Mouse (Mus musculus): ENCODE data around the gene AI837181. TPM values are rescaled to one million over a fixed set of nuclear protein-coding genes. Genes with fewer than 3 reads are reported as not detected.

The AI837181 gene
- polyA plus RNA-seq, 1 experiment from 2014 or later: 53.7 TPM

GRCm38 (mm10) chr19:5463791-5464562 is 39.0 kb downstream of the AI837181 start:
- Histone ChIP-seq H3K4me1 (ENCODE audit: control insufficient read depth, insufficient read depth, low read length) (peaks cover 19% of the 10 kb centered on the region), H3K9me3 (ENCODE audit: control insufficient read depth, low read length) (no peaks in the 10 kb centered on the region), H3K4me3 (replicated peaks; ENCODE audit: low read depth, low read length) (peak overlapping the region; percentile 28), H3K36me3 (ENCODE audit: control insufficient read depth, insufficient read depth, low read length) (peaks cover 51% of the 10 kb centered on the region), H3K9ac (replicated peaks; ENCODE audit: low read length) (peak overlapping the region; percentile 59), H3K27ac (replicated peaks; ENCODE audit: low read depth, low read length) (peak overlapping the region; percentile 70), H3K4me2 (ENCODE audit: low read length) (peak overlapping the region; percentile 56), H3K27me3 (ENCODE audit: control insufficient read depth, insufficient read depth, low read length) (no peaks in the 10 kb centered on the region)
- DNase-seq: peak; percentile 91
- peak; percentile 61 for ATAC-seq (ENCODE audit: low FRiP score, low TSS enrichment)
- 37% methylated on average over 15 of the region's 15 CpGs for WGBS

- Histone ChIP-seq H3K27me3 (ENCODE audit: control insufficient read depth, insufficient read depth, low read length) (no peaks in the 10 kb centered on the region), H3K4me2 (ENCODE audit: low read length) (no peak overlapping the region), H3K9me3 (ENCODE audit: control insufficient read depth, low read length) (no peaks in the 10 kb centered on the region), H3K9ac (replicated peaks; ENCODE audit: low read length) (no peak overlapping the region), H3K36me3 (ENCODE audit: control insufficient read depth, insufficient read depth, low read length) (peaks cover 51% of the 10 kb centered on the region), H3K4me1 (ENCODE audit: control insufficient read depth, insufficient read depth, low read length) (peaks cover 15% of the 10 kb centered on the region), H3K27ac (replicated peaks; ENCODE audit: low read depth, low read length) (no peak overlapping the region), H3K4me3 (replicated peaks; ENCODE audit: low read depth, low read length) (no peak overlapping the region)
- DNase-seq: no peak
- 94% methylated on average over 8 of the region's 8 CpGs for WGBS
- no peak for ATAC-seq (ENCODE audit: low FRiP score, low TSS enrichment)
These were observed 40.1 kb downstream of the AI837181 start for GRCm38 (mm10) chr19:5465037-5465436.

GRCm38 (mm10) chr19:5466916-5467500 is 42.1 kb downstream of the AI837181 start:
- Histone ChIP-seq H3K27me3 (ENCODE audit: control insufficient read depth, insufficient read depth, low read length) (no peaks in the 10 kb centered on the region), H3K9me3 (ENCODE audit: control insufficient read depth, low read length) (no peaks in the 10 kb centered on the region), H3K27ac (replicated peaks; ENCODE audit: low read depth, low read length) (no peak overlapping the region), H3K4me1 (ENCODE audit: control insufficient read depth, insufficient read depth, low read length) (peaks cover 6% of the 10 kb centered on the region), H3K4me3 (replicated peaks; ENCODE audit: low read depth, low read length) (no peak overlapping the region), H3K36me3 (ENCODE audit: control insufficient read depth, insufficient read depth, low read length) (peaks cover 51% of the 10 kb centered on the region), H3K9ac (replicated peaks; ENCODE audit: low read length) (no peak overlapping the region), H3K4me2 (ENCODE audit: low read length) (no peak overlapping the region)
- ATAC-seq (ENCODE audit: low FRiP score, low TSS enrichment) (no peak), DNase-seq (no peak)
- 95% methylated on average over 6 of the region's 6 CpGs for WGBS

- DNase-seq: no peak
- H3K4me3 ChIP-seq (replicated peaks; ENCODE audit: low read depth, low read length): no peak within 1 kb of the TSS
- 64% methylated on average over 5 of the region's 5 CpGs for WGBS
- no peaks in the 10 kb centered on the region for H3K9me3 ChIP-seq (ENCODE audit: control insufficient read depth, low read length)
- H3K27ac ChIP-seq (replicated peaks; ENCODE audit: low read depth, low read length): no peak within 1 kb of the TSS
- H3K9ac ChIP-seq (replicated peaks; ENCODE audit: low read length): no peak within 1 kb of the TSS
- no peak for ATAC-seq (ENCODE audit: low FRiP score, low TSS enrichment)
- no peak within 1 kb of the TSS for H3K4me2 ChIP-seq (ENCODE audit: low read length)
- H3K27me3 ChIP-seq (ENCODE audit: control insufficient read depth, insufficient read depth, low read length): no peaks in the 10 kb centered on the region
- peaks cover 39% of the 10 kb centered on the region for H3K36me3 ChIP-seq (ENCODE audit: control insufficient read depth, insufficient read depth, low read length)
- peaks cover 6% of the 10 kb centered on the region for H3K4me1 ChIP-seq (ENCODE audit: control insufficient read depth, insufficient read depth, low read length)
These were observed 43.4 kb downstream of the AI837181 start, which contains the start of gene Ctsw for GRCm38 (mm10) chr19:5468374-5468773. Gene Ctsw, minus strand, starts transcription at chr19:5468507.

GRCm38 (mm10) chr19:5471846-5472245 is 46.9 kb downstream of the AI837181 start:
- Histone ChIP-seq H3K4me3 (replicated peaks; ENCODE audit: low read depth, low read length) (no peak overlapping the region), H3K4me2 (ENCODE audit: low read length) (no peak overlapping the region), H3K9me3 (ENCODE audit: control insufficient read depth, low read length) (no peaks in the 10 kb centered on the region), H3K27me3 (ENCODE audit: control insufficient read depth, insufficient read depth, low read length) (no peaks in the 10 kb centered on the region), H3K36me3 (ENCODE audit: control insufficient read depth, insufficient read depth, low read length) (peaks cover 12% of the 10 kb centered on the region), H3K9ac (replicated peaks; ENCODE audit: low read length) (no peak overlapping the region), H3K4me1 (ENCODE audit: control insufficient read depth, insufficient read depth, low read length) (peaks cover 21% of the 10 kb centered on the region), H3K27ac (replicated peaks; ENCODE audit: low read depth, low read length) (no peak overlapping the region)
- no peak for DNase-seq
- no peak for ATAC-seq (ENCODE audit: low FRiP score, low TSS enrichment)
- 43% methylated on average over 5 of the region's 5 CpGs for WGBS

- DNase-seq (no peak), ATAC-seq (ENCODE audit: low FRiP score, low TSS enrichment) (no peak)
- Histone ChIP-seq H3K27ac (replicated peaks; ENCODE audit: low read depth, low read length) (no peak overlapping the region), H3K36me3 (ENCODE audit: control insufficient read depth, insufficient read depth, low read length) (peaks cover 2% of the 10 kb centered on the region; the same call in 1 of the 2 replicates), H3K4me3 (replicated peaks; ENCODE audit: low read depth, low read length) (no peak overlapping the region), H3K9ac (replicated peaks; ENCODE audit: low read length) (no peak overlapping the region), H3K27me3 (ENCODE audit: control insufficient read depth, insufficient read depth, low read length) (no peaks in the 10 kb centered on the region), H3K4me1 (ENCODE audit: control insufficient read depth, insufficient read depth, low read length) (peaks cover 21% of the 10 kb centered on the region), H3K4me2 (ENCODE audit: low read length) (no peak overlapping the region), H3K9me3 (ENCODE audit: control insufficient read depth, low read length) (no peaks in the 10 kb centered on the region)
- 85% methylated on average over 3 of the region's 3 CpGs for whole genome bisulfite sequencing
These were observed 47.9 kb downstream of the AI837181 start for GRCm38 (mm10) chr19:5472857-5473256.

- peak within 1 kb of the TSS; percentile 76 for H3K9ac ChIP-seq (replicated peaks; ENCODE audit: low read length)
- H3K9me3 ChIP-seq (ENCODE audit: control insufficient read depth, low read length): no peaks in the 10 kb centered on the region
- 2% methylated on average over 22 of the region's 22 CpGs for WGBS
- H3K27me3 ChIP-seq (ENCODE audit: control insufficient read depth, insufficient read depth, low read length): no peaks in the 10 kb centered on the region
- peak; percentile 57; the same call in 1 of the 2 replicates for ATAC-seq (ENCODE audit: low FRiP score, low TSS enrichment)
- DNase-seq: peak; percentile 82
- H3K4me3 ChIP-seq (replicated peaks; ENCODE audit: low read depth, low read length): peak within 1 kb of the TSS; percentile 53
- H3K4me2 ChIP-seq (ENCODE audit: low read length): peak within 1 kb of the TSS; percentile 95
- H3K27ac ChIP-seq (replicated peaks; ENCODE audit: low read depth, low read length): peak within 1 kb of the TSS; percentile 61
- peaks cover 21% of the 10 kb centered on the region for H3K4me1 ChIP-seq (ENCODE audit: control insufficient read depth, insufficient read depth, low read length)
- no peaks in the 10 kb centered on the region for H3K36me3 ChIP-seq (ENCODE audit: control insufficient read depth, insufficient read depth, low read length)
These were observed 48.8 kb downstream of the AI837181 start, which contains the start of gene Efemp2 for GRCm38 (mm10) chr19:5473720-5474119. Gene Efemp2, plus strand, starts transcription at chr19:5473954.

GRCm38 (mm10) chr19:5474281-5475068 is 49.5 kb downstream of the AI837181 start:
- ATAC-seq (ENCODE audit: low FRiP score, low TSS enrichment): peak; percentile 62; the same call in 1 of the 2 replicates
- WGBS: under 1% methylated on average over 63 of the region's 68 CpGs

More at GRCm38 (mm10) chr19:5474281-5475068, 49.5 kb downstream of the AI837181 start:
- Histone ChIP-seq H3K9ac (replicated peaks; ENCODE audit: low read length) (peak overlapping the region; percentile 76), H3K27ac (replicated peaks; ENCODE audit: low read depth, low read length) (peak overlapping the region; percentile 61), H3K4me3 (replicated peaks; ENCODE audit: low read depth, low read length) (peak overlapping the region; percentile 53), H3K9me3 (ENCODE audit: control insufficient read depth, low read length) (no peaks in the 10 kb centered on the region), H3K36me3 (ENCODE audit: control insufficient read depth, insufficient read depth, low read length) (0 out of 2 replicates have a peak, but pooled peaks cover 4% of the 10 kb centered on the region), H3K4me1 (ENCODE audit: control insufficient read depth, insufficient read depth, low read length) (peaks cover 21% of the 10 kb centered on the region), H3K27me3 (ENCODE audit: control insufficient read depth, insufficient read depth, low read length) (no peaks in the 10 kb centered on the region), H3K4me2 (ENCODE audit: low read length) (peak overlapping the region; percentile 95)
- DNase-seq: peak; percentile 75
